Mouse (Mus musculus) neural tube, embryonic 12.5 days (tissue): ENCODE results near the gene Serf2. TPM values are rescaled to one million over a fixed set of nuclear protein-coding genes. Genes with fewer than 3 reads are reported as not detected.
A peak's percentile ranks its signal among the peaks of the same experiment; 100 is the strongest.

Experiments
- ATAC-seq: fragments of 200-750 bp; cut with Nextera tagmentation; 2 replicates; pipeline ENCODE4 v1.8.0; 2017; ENCODE audit warnings: low read depth, mild to moderate bottlenecking, moderate TSS enrichment, moderate library complexity; ENCODE audit not compliant: low FRiP score
- H3K27ac ChIP-seq: fragments of 300-500 bp; sonication (generic); 2 replicates; pipeline ENCODE4 v1.5.1; 2016
- H3K27me3 ChIP-seq: fragments of 300-500 bp; sonication (generic); replicated peaks from 2 replicates; pipeline ENCODE4 v1.6.1; 2016; ENCODE audit warnings: mild to moderate bottlenecking
- H3K36me3 ChIP-seq: fragments of 300-500 bp; sonication (generic); 2 replicates; pipeline ENCODE4 v1.6.1; 2016; ENCODE audit warnings: mild to moderate bottlenecking
- H3K4me1 ChIP-seq: fragments of 300-500 bp; sonication (generic); 2 replicates; pipeline ENCODE4 v1.6.1; 2016
- H3K4me2 ChIP-seq: fragments of 300-500 bp; sonication (generic); replicated peaks from 2 replicates; pipeline ENCODE4 v1.6.1; 2016; ENCODE audit warnings: mild to moderate bottlenecking
- H3K4me3 ChIP-seq: fragments of 300-500 bp; sonication (generic); 2 replicates; pipeline ENCODE4 v1.5.1; 2016
- H3K9ac ChIP-seq: fragments of 300-500 bp; sonication (generic); 2 replicates; pipeline ENCODE4 v1.6.1; 2016; ENCODE audit warnings: mild to moderate bottlenecking
- H3K9me3 ChIP-seq: fragments of 300-500 bp; sonication (generic); 2 replicates; pipeline ENCODE4 v1.6.1; 2016; ENCODE audit warnings: mild to moderate bottlenecking
- WGBS: fragments of 180-500 bp; shearing (Covaris S2); methylation state at CpG from one replicate; pipeline ENCODE4 v1.1.7; 2016; 5-methylcytosine and 5-hydroxymethylcytosine counted together
- polyA plus RNA-seq: library from polyadenylated mRNA; unstranded; fragments of >200 nt; fragmentation: Nextera tagmentation; extraction: Ambion mirVana; gene quantifications from 2 replicates; pipeline ENCODE4 v1.2.1, GENCODE M21; 2016

The Serf2 gene
- polyA plus RNA-seq, 1 experiment from 2014 or later = 490 TPM

DNA sequence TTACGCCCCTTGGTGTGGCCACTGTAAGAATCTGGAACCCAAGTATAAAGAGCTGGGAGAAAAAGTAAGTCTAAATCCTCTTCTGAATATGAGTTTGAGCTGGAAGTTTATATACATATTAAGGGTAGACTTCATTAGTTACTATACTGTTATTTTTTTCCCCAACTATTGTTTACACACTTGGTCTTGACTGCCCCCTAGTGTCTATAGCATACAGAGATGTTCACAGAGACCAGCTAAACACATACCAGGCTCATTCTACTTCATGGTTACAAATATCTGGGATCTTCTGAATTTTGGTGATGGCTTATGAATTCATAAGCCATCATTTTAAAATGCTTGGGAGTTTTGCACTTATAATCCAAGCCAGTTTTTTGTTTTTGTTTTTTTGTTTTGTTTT lies 14.1 kb upstream of the Serf2 start:
- Histone ChIP-seq H3K4me3 (no peak overlapping the region), H3K27ac (no peak overlapping the region), H3K4me1 (no peaks in the 10 kb centered on the region), H3K36me3 (peaks cover 94% of the 10 kb centered on the region), H3K9me3 (no peaks in the 10 kb centered on the region), H3K9ac (no peak overlapping the region), H3K27me3 (no peaks in the 10 kb centered on the region), H3K4me2 (no peak overlapping the region)
- WGBS = 95% methylated on average over 1 of the region's 1 CpGs
- ATAC-seq = no peak

GRCm38 (mm10) chr2:121439746-121440145 lies 9.2 kb upstream of the Serf2 start:
- H3K27ac ChIP-seq = no peak overlapping the region
- no peaks in the 10 kb centered on the region for H3K9me3 ChIP-seq
- H3K4me2 ChIP-seq = no peak overlapping the region
- no peak for ATAC-seq
- no peak overlapping the region for H3K9ac ChIP-seq
- no peak overlapping the region for H3K4me3 ChIP-seq
- WGBS = 75% methylated on average over 4 of the region's 4 CpGs
- H3K4me1 ChIP-seq = peaks cover 17% of the 10 kb centered on the region
- peaks cover 21% of the 10 kb centered on the region for H3K27me3 ChIP-seq
- peaks cover 50% of the 10 kb centered on the region for H3K36me3 ChIP-seq

DNA sequence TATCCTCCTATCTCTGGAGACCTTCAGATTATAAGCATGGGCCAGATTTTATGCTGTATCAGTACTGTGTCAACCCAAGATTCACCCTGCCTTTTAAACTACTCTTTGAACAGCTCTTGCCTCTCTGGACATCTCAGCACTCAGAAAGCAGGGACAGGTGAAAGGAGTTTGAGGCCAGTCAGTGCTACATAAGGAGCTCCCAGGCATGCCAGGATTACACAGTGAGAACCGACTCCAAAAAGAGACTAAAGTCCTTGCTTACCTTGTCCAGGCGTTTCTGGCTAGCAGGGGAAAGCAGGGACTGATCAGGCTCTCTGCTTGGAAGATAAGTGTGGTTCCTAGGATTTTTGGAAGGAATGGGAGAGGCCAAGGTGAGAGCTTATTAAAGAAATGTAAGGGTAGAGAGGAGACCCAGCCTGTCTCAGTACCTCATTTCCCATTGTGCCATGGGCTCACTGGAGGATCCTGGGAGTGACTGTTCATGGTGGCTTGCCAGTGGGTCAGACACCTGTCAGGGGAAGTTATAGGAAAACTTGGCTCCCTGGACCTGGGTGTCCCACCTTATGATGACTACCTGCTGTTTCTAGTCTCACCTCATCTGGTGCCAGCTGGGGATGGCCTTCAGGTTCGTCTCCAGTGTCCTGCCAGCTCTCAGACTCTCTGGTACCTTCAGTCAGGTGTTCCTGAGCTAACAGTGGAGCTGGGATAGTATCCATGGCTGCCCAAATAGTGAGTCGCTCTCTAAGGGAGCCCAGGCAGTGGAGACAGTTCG lies 8.0 kb upstream of the Serf2 start:
- no peaks in the 10 kb centered on the region for H3K9me3 ChIP-seq
- WGBS = 57% methylated on average over 5 of the region's 5 CpGs
- no peak for ATAC-seq
- H3K27ac ChIP-seq = no peak overlapping the region
- no peak overlapping the region for H3K4me2 ChIP-seq
- H3K9ac ChIP-seq = no peak overlapping the region
- H3K27me3 ChIP-seq = peaks cover 21% of the 10 kb centered on the region
- H3K4me3 ChIP-seq = no peak overlapping the region
- H3K4me1 ChIP-seq = peaks cover 17% of the 10 kb centered on the region
- H3K36me3 ChIP-seq = peaks cover 38% of the 10 kb centered on the region

- Histone ChIP-seq H3K27me3 (peaks cover 21% of the 10 kb centered on the region), H3K4me1 (peaks cover 17% of the 10 kb centered on the region), H3K4me2 (peak overlapping the region; percentile 62), H3K4me3 (peak overlapping the region; percentile 30; the same call in 1 of the 2 replicates), H3K36me3 (peaks cover 33% of the 10 kb centered on the region), H3K9me3 (no peaks in the 10 kb centered on the region), H3K9ac (0 out of 2 replicates have a peak overlapping the region, but pooled peaks have one; percentile 41), H3K27ac (no peak overlapping the region)
- 7% methylated on average over 11 of the region's 11 CpGs for WGBS
- no peak for ATAC-seq
Observed at GRCm38 (mm10) chr2:121441800-121442199, 7.2 kb upstream of the Serf2 start.

DNA sequence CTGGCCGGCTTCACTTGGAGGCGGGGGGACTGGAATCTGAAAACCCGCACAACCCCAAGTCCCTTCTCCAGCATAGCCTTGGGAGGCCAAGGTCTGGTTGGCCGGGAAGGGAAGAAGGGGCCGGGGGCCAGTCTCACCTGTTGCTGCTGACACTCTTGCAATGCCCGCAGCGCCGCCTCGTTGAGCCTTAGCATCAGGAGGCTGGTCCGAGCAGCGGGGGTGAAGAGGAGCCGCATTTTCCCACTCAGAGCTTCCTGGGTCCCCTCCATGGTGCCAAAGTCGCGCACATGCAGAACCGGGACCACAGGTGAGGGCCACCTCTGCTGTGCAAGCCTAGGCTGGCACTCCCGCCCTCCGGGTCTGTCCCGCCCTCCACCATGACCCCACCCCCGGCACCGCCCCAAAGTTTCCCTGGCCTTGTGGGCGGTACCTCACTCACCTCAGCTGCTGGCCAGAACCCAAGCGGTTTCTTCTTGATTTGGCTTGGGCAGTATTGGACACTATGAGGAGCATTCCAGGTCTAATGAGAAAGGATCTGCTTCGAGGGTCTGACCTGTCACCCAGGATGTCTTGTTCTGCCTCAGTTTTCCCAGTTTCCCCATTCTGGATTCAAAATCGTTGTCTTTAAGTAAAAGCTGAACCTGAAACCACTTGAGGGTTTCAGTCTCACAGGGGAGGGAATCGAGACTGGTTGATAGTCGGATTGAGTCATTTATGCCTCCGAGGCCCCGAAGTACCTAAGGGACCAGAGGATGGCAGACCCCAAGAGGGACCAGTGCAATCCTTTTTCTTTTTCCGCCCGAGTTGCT lies 6.5 kb upstream of the Serf2 start:
- WGBS = under 1% methylated on average over 30 of the region's 30 CpGs
- Histone ChIP-seq H3K27me3 (peaks cover 21% of the 10 kb centered on the region), H3K4me1 (peaks cover 17% of the 10 kb centered on the region), H3K4me2 (peak overlapping the region; percentile 62), H3K9me3 (no peaks in the 10 kb centered on the region), H3K4me3 (peak overlapping the region; percentile 30), H3K9ac (0 out of 2 replicates have a peak overlapping the region, but pooled peaks have one; percentile 41), H3K27ac (no peak overlapping the region), H3K36me3 (peaks cover 27% of the 10 kb centered on the region)
- no peak for ATAC-seq

DNA sequence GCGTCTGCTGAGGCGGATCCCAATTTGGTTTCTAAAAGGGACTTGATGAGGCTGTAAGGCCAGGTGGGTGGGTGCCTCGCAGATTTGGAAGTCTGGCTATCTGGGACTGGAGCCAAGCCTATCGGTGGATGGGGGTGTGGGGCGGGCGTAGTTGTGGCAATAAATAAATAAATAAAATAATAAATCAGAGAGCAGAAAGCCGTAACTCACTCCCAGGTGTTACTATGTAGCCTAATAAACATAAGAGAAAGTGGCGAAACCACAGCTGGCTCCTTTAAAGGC lies 6.0 kb upstream of the Serf2 start:
- H3K9ac ChIP-seq = no peak overlapping the region
- peaks cover 21% of the 10 kb centered on the region for H3K27me3 ChIP-seq
- no peak overlapping the region for H3K27ac ChIP-seq
- H3K4me2 ChIP-seq = peak overlapping the region; percentile 62
- H3K4me1 ChIP-seq = peaks cover 17% of the 10 kb centered on the region
- ATAC-seq = no peak
- peaks cover 21% of the 10 kb centered on the region for H3K36me3 ChIP-seq
- WGBS = 7% methylated on average over 8 of the region's 8 CpGs
- H3K4me3 ChIP-seq = no peak overlapping the region
- no peaks in the 10 kb centered on the region for H3K9me3 ChIP-seq

DNA sequence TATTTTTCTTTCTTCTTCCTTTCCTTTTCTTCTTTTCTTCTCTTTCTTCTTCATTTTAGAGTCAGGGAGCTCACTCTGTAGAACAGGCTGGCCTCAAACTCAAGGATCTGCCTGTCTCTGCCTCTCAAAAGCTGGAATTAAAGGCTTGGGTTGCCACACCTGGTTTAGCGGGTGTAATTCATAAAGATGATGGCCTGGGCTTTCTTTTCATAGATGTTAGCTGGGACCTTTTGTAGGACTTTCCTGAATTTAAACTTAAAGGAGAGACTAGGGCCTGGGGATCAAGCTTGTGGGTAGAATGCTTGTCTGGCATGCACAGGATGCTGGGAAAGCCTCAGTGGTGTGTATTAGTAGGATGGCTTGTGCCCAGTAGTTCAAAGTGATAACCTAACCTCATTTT lies 4.8 kb upstream of the Serf2 start, which contains the start of gene Ell3:
Gene Ell3 (minus strand): TSS at position 101 of the 400 bp plus-strand sequence.
- 92% methylated on average over 1 of the region's 1 CpGs for WGBS
- Histone ChIP-seq H3K9ac (no peak within 1 kb of the TSS), H3K4me2 (peak within 1 kb of the TSS; percentile 62), H3K27me3 (peaks cover 21% of the 10 kb centered on the region), H3K27ac (no peak within 1 kb of the TSS), H3K4me3 (no peak within 1 kb of the TSS), H3K9me3 (no peaks in the 10 kb centered on the region), H3K36me3 (peaks cover 9% of the 10 kb centered on the region), H3K4me1 (peaks cover 19% of the 10 kb centered on the region)
- no peak for ATAC-seq

- no peak overlapping the region for H3K27ac ChIP-seq
- H3K9me3 ChIP-seq = no peaks in the 10 kb centered on the region
- no peak overlapping the region for H3K4me3 ChIP-seq
- ATAC-seq = no peak
- H3K4me2 ChIP-seq = no peak overlapping the region
- H3K9ac ChIP-seq = no peak overlapping the region
- H3K4me1 ChIP-seq = peaks cover 22% of the 10 kb centered on the region
- peaks cover 21% of the 10 kb centered on the region for H3K27me3 ChIP-seq
- 81% methylated on average over 3 of the region's 3 CpGs for WGBS
- H3K36me3 ChIP-seq = 0 out of 2 replicates have a peak, but pooled peaks cover under 1% of the 10 kb centered on the region
Observed at GRCm38 (mm10) chr2:121445117-121445516, 3.9 kb upstream of the Serf2 start.

DNA sequence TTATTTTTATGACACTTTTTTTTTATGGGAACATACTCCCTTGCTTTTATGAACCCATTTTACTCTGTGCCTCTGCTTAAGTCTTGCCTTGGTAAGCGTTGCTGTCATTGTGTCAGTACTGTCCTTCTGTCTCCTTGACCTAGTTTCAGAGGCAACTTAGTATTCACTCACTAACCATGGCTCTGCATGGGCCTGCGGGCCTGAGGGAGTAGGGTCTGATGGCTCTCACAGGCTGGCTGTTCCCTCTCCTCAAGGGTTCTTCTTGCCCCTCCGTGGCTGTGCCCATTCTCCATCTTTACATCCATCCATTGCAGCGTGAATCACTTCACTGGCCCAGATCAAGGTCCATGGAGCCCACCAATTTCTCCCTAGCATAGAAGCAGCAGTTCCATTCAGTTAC lies 2.5 kb upstream of the Serf2 start:
- 84% methylated on average over 4 of the region's 4 CpGs for WGBS
- H3K4me2 ChIP-seq = no peak overlapping the region
- H3K9me3 ChIP-seq = no peaks in the 10 kb centered on the region
- H3K4me3 ChIP-seq = no peak overlapping the region
- H3K4me1 ChIP-seq = peaks cover 33% of the 10 kb centered on the region
- peaks cover 6% of the 10 kb centered on the region; the same call in 1 of the 2 replicates for H3K36me3 ChIP-seq
- peaks cover 14% of the 10 kb centered on the region for H3K27me3 ChIP-seq
- ATAC-seq = no peak
- H3K27ac ChIP-seq = no peak overlapping the region
- H3K9ac ChIP-seq = no peak overlapping the region

DNA sequence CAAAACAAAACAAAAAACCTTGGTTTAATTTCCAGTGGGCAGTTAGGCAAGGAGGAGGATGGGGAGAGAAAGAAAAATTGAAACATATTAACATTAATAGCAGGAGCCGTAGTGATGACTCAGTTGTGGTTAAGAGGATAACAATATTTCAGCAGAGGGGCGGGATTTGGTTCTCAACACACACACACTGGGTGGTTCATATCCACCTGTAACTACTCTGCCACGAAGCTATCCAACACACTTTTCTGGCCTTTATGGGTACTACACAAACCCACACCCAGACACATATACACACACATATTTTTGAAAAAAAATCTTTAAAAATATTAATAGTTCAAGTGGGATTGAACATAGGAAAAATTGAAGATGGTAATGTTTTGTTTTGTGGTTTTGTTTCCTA lies 2.0 kb upstream of the Serf2 start:
- Histone ChIP-seq H3K9ac (no peak overlapping the region), H3K27me3 (peaks cover 9% of the 10 kb centered on the region), H3K4me1 (peaks cover 29% of the 10 kb centered on the region), H3K4me3 (no peak overlapping the region), H3K9me3 (no peaks in the 10 kb centered on the region), H3K36me3 (peaks cover 7% of the 10 kb centered on the region; the same call in 1 of the 2 replicates), H3K4me2 (no peak overlapping the region), H3K27ac (no peak overlapping the region)
- 97% methylated on average over 3 of the region's 3 CpGs for WGBS
- ATAC-seq = no peak

DNA sequence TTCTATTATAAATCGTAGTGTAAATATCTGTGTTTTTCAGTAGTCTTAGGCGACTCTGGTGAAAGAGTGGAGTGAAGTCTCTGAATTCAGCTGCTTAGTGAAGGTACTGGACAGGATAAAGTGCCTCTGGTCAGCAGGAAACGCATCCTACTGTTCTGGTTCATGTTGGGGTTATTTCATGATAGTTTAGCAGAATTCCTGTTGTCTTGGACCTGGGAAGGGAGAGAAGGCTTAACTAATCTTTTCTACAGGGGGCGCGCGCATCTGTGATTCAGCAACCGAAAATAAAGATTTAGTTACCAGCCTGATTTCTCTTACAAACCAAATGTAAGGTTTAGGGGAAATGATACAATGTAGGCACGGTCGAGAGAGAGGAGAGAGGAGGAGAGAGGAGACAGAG lies 859 bp upstream of the Serf2 start:
- Histone ChIP-seq H3K4me3 (peak overlapping the region; percentile 93), H3K4me2 (peak overlapping the region; percentile 84), H3K36me3 (peaks cover 12% of the 10 kb centered on the region), H3K27me3 (peaks cover 3% of the 10 kb centered on the region; the same call in 1 of the 2 replicates), H3K4me1 (peaks cover 19% of the 10 kb centered on the region), H3K9me3 (no peaks in the 10 kb centered on the region), H3K27ac (0 out of 2 replicates have a peak overlapping the region, but pooled peaks have one; percentile 8), H3K9ac (peak overlapping the region; percentile 29; the same call in 1 of the 2 replicates)
- WGBS = 19% methylated on average over 9 of the region's 9 CpGs
- ATAC-seq = no peak

DNA sequence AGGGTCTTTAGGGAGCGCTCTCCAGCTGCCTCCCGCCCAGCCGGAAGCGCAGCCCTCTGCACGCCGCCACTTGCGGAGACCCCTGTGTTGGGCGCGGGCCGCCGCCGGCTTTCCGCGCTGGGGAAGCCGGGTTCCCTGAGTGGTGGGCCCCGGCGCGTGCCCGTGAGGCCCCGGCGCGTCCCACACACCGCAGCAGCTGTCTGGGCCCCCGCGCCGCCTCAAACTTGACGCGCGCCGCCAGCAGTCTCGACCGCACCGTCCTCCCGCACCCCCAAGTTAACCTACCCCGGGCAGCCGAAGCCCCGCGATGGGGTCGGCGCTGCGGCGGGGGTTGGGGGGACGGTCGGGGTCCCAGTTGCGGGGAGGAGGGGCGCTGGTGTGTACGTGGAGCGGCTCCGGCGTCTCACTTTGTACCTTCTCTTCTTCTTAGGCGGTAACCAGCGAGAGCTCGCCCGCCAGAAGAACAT lies 583 bp downstream of the Serf2 start:
- WGBS = under 1% methylated on average over 52 of the region's 54 CpGs
- Histone ChIP-seq H3K27me3 (no peaks in the 10 kb centered on the region), H3K9ac (peak overlapping the region; percentile 96), H3K4me3 (peak overlapping the region; percentile 93), H3K27ac (peak overlapping the region; percentile 89), H3K9me3 (no peaks in the 10 kb centered on the region), H3K4me2 (peak overlapping the region; percentile 84), H3K36me3 (peaks cover 12% of the 10 kb centered on the region), H3K4me1 (peaks cover 19% of the 10 kb centered on the region)
- peak; percentile 76 for ATAC-seq
